Mouse (Mus musculus) frontal cortex, postnatal 25 days (tissue): ENCODE measurements at regions not wholly inside any gene's neighbourhood (a gene's known extent, or its start where the extent isn't known, plus 50 kb on each side); places are given as distances from the start of the nearest gene placed in this dataset.

Source experiments
- DNase-seq, 2 experiments: peaks; one replicate each; pipeline ENCODE4 v3.0.0; 2022; ENCODE audit warnings: low spot score in 2 of 2

GRCm38 (mm10) chr7:111420698-111421097 lies 337.9 kb upstream of the Eif4g2 start:
- no peak for DNase-seq

- DNase-seq: no peak
Measured at GRCm38 (mm10) chr7:111417735-111418134, 334.9 kb upstream of the Eif4g2 start.

DNA sequence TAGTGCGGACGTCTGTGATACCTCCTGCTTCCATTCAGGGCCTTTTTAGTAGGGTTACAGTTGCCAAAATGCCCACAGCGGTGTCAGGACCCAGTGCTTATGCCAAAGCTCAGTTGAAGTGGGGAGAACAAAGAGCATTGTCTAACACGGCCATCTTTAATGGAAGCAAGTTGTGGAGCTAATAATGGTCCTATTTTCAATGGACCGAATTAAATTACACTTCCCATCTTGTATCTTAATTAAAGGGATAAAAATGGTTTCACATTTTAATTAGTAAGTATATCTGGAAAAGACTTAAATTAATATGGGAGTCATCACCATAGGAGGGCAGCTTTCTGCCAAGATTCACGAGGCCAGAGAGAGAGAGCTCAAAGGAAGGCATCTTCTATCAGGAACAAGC lies 333.2 kb upstream of the Eif4g2 start:
- DNase-seq: no peak

- no peak for DNase-seq
Measured at GRCm38 (mm10) chr7:111413745-111414144, 330.9 kb upstream of the Eif4g2 start.

- no peak for DNase-seq
Measured at GRCm38 (mm10) chr7:111412957-111413356, 330.1 kb upstream of the Eif4g2 start.

DNA sequence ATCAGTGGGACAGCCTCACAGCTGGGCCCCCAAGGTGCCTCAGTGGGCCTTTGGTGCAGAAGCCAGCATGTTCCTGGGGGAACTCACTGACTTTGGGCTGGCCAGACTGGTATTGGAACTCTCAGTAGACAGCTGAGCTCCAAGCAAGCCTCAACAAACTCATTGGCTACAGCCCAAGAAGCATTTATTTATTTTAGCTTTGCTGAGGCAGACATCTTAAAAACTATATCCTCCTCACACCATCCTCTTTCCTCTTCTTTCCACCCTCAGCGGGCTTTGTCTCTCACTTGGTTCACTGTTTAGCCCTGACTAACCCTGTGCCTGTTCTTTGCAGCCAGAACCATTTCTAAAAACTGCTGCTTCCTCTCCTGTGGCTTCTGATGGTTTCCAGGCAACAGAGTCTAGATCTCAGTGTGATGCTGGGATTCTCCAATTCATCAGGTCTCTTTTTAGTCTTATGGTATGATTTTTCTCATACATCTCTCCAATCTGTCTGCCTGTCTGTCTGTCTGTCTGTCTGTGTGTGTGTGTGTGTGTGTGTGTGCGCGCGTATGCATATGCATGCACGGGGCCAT lies 328.6 kb upstream of the Eif4g2 start:
- no peak for DNase-seq

DNA sequence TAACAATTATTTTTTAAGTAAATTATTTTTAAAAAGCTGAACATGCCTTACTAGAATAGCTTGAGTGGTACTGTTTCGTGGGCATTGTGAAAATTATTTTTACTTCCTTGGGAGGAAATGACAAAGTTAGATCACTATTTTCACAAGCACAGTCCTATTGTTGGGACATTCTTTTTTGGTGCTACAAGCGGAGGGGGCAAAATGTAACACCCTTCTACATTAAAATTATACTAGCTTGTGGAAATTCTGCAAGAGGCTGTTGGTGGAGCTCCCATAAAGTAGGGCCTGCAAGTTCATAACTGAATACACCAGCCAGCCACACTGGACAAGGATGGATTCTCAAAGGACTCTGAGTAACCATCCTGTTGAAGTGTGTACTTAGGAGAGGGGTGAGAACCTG lies 313.1 kb upstream of the Eif4g2 start:
- DNase-seq: no peak

GRCm38 (mm10) chr7:111395111-111395510 lies 312.3 kb upstream of the Eif4g2 start:
- DNase-seq: no peak

GRCm38 (mm10) chr7:111393846-111394245 lies 311.0 kb upstream of the Eif4g2 start:
- DNase-seq: no peak

- DNase-seq: no peak
Measured at GRCm38 (mm10) chr7:111389690-111390089, 306.9 kb upstream of the Eif4g2 start.

DNA sequence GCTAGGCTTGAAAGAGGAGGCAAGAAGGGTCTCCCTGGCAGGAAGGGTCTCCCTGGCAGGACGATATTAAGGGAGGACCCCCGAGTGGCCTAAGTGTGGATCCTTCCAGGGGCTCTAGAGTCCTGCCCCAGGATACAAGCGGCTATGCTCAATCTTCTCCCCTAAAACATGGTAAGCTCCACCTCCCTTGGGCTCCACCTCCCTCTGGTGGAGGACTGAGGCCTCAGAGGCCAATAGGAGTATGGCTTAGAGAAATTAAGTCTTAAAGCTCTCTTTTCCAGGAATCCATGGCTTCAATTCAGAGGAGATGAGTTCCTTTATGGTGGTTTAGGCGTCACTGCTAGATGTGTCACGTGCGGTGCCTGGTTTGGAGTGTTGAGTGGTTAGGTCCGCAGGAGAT lies 291.7 kb upstream of the Eif4g2 start:
- no peak for DNase-seq

- DNase-seq: no peak
Measured at GRCm38 (mm10) chr7:111373380-111374173, 290.7 kb upstream of the Eif4g2 start.

GRCm38 (mm10) chr7:111370421-111370887 lies 287.6 kb upstream of the Eif4g2 start:
- no peak for DNase-seq

DNA sequence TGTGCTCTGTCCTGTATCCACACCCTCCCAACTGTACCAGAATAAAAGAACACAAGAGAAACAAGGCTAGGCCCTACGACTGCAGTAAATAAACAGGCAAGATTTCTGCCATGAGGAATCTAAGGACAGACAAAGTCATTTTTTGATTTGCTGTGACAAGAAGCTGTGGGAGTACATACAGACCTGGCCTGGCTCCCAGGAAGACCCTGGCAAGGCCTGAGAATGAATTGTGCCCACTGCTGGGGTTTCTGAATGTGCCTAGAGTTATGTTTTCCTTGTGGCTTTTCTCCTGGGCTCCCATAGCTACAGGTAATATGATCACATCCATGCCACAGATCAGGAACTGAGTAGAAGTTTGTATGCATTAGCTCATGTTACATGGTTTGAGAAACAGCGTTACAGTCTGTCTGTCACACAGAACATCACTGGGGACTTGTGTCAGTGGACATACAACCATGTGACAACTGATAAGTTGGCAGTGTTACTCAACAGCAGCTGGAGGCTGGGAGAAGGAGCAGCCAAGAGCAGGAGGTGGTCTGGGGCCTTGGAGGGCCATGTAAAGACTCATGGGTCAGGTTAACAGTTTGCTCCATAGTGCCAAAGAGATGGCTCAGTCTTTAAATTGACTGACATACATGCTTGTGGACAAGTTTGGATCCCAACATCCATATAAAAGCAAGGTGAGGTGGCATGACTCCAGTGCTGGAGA lies 285.6 kb upstream of the Eif4g2 start:
- no peak for DNase-seq

GRCm38 (mm10) chr7:111366951-111367653 lies 284.3 kb upstream of the Eif4g2 start:
- no peak for DNase-seq

- no peak for DNase-seq
Measured at GRCm38 (mm10) chr7:111365384-111365783, 282.6 kb upstream of the Eif4g2 start.

DNA sequence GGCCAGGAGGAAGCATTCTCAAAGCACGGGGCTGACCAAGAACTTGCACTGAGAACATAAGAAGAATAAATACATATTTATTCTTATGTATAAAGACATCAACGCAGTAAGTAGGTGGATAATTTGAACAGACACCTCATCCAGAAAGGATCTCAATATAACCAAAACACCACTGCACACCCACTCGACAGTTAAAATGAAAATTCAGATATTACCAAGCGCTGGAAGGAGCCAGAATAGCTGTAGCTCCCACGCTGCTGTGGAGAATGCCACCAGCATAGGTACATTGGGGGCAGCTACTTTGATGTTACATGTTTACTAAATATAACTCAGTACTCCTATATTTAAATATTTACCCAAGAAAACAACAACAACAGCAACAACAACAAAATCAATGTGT lies 280.4 kb upstream of the Eif4g2 start:
- no peak for DNase-seq

GRCm38 (mm10) chr7:111362646-111363045 lies 279.8 kb upstream of the Eif4g2 start:
- DNase-seq: no peak

DNA sequence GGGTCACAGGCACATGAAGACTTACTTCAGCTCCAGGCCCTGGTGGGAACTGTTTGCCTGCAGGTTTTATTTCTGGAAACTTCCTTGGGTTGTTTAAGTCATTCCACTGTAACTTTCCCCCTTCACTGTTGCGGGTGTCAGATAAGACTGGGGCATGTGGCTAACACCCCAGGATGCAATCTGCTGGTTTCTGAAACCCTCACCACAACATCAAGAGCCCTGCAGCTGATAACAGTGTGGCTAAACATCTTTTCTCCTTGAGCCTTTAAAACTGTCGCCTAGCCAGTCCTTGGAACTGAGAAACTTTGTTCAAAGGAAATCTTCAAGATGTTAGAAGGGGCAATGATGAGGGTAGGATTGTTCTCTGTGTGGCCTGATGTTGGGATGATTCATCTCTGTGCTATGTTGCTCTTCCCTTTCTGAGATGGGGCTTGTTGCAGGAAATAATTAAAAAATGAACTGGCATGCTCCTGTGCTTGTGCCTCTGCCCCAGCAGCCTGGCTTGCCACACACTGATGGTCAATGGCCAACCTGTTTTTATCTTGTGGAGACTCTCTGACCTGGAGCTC lies 272.3 kb upstream of the Eif4g2 start:
- DNase-seq: no peak

DNA sequence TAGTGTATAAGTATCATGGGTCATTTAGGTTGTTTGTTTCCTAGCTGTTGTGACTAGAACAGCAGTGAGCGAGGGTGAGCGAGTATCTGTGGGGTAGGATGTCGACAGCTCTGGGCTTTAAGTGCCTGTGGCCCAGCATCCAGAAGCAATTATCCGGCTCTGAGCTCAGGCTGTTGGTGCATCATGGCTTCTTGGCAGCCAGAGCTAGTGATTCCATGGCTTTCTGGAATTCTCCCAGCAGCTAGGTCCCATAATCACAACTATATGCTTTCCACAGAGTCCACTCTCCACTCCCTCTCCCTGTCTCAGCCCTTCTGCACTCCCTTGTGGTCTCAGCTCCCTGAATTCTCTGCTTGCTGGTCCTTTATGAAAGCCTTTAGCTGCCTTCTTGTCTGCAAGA lies 271.2 kb upstream of the Eif4g2 start:
- no peak for DNase-seq

DNA sequence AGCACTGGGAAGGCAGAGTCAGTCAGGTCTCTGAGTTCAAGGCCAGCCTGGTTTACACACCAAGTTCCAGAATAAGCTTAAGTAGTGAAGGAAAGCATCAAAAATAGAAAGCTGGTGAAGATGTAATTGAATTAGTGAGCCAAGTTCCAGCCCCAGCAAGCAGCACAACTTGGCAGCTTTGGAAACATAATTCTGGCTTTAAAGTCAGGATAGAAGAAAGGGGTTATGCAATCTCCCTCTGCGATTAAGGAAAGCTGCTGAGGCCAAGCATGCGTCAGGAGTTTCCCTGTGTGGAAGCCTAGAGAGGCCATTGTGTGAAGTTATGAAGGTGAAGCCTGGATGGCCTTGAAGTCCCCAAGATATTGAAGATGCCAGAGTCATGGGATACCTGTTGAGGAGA lies 269.3 kb upstream of the Eif4g2 start:
- DNase-seq: no peak

GRCm38 (mm10) chr7:111345117-111345516 lies 262.3 kb upstream of the Eif4g2 start:
- no peak for DNase-seq
